Mouse (Mus musculus) lung, postnatal 10 days (tissue): Measurements from ENCODE around the gene Vsx1.
A peak's percentile ranks its signal among the peaks of the same experiment; 100 is the strongest.

Experiments
- DNase-seq: peaks from one replicate; pipeline ENCODE4 v3.0.0; 2021

Gene Vsx1

GRCm38 (mm10) chr2:150689223-150689800 is at the start of gene Vsx1:
TSS of gene Vsx1 (minus strand) at chr2:150689360.
- DNase-seq, result no peak

GRCm38 (mm10) chr2:150737881-150738280 is 48.7 kb upstream of the Vsx1 start:
- no peak for DNase-seq

GRCm38 (mm10) chr2:150735756-150736576 is 46.8 kb upstream of the Vsx1 start:
- DNase-seq, result no peak

GRCm38 (mm10) chr2:150712167-150712674 is 23.1 kb upstream of the Vsx1 start:
- no peak for DNase-seq

GRCm38 (mm10) chr2:150691481-150692170 is 2.5 kb upstream of the Vsx1 start:
- no peak for DNase-seq

GRCm38 (mm10) chr2:150690216-150690615 is 1.1 kb upstream of the Vsx1 start:
- no peak for DNase-seq

- no peak for DNase-seq
Observed at GRCm38 (mm10) chr2:150688541-150689186, 496 bp downstream of the Vsx1 start.

GRCm38 (mm10) chr2:150687871-150688540 is 1.2 kb downstream of the Vsx1 start:
- DNase-seq, result no peak

GRCm38 (mm10) chr2:150685389-150685788 is 3.8 kb downstream of the Vsx1 start:
- DNase-seq, result no peak

GRCm38 (mm10) chr2:150684451-150684850 is 4.7 kb downstream of the Vsx1 start:
- no peak for DNase-seq

GRCm38 (mm10) chr2:150681581-150681980 is 7.6 kb downstream of the Vsx1 start:
- no peak for DNase-seq

GRCm38 (mm10) chr2:150678392-150678791 is 10.8 kb downstream of the Vsx1 start:
- peak; percentile 80 for DNase-seq

- DNase-seq, result no peak
Observed at GRCm38 (mm10) chr2:150675525-150675924, 13.6 kb downstream of the Vsx1 start.

GRCm38 (mm10) chr2:150674900-150675299 is 14.3 kb downstream of the Vsx1 start:
- DNase-seq, result peak; percentile 77

- DNase-seq, result no peak
Observed at GRCm38 (mm10) chr2:150673929-150674328, 15.2 kb downstream of the Vsx1 start.

- no peak for DNase-seq
Observed at GRCm38 (mm10) chr2:150671609-150672290, 17.4 kb downstream of the Vsx1 start.

GRCm38 (mm10) chr2:150670926-150671325 is 18.2 kb downstream of the Vsx1 start:
- DNase-seq, result no peak

GRCm38 (mm10) chr2:150669454-150670045 is 19.6 kb downstream of the Vsx1 start:
- peak; percentile 27 for DNase-seq

GRCm38 (mm10) chr2:150668956-150669355 is 20.2 kb downstream of the Vsx1 start:
- peak; percentile 52 for DNase-seq

- peak; percentile 82 for DNase-seq
Observed at GRCm38 (mm10) chr2:150667820-150668766, 21.1 kb downstream of the Vsx1 start, which contains the start of gene Acss1. TSS of gene Acss1 (minus strand) at chr2:150668500.
